Mouse (Mus musculus) bone marrow macrophage, adult 2 months (primary cell): ENCODE results near the gene Ift43.

Experiments
- CTCF ChIP-seq: IDR thresholded peaks from 2 replicates; pipeline ENCODE4 v1.5.1; 2012; ENCODE audit warnings: low read depth, mild to moderate bottlenecking, low read length, moderate library complexity
- POLR2A ChIP-seq: IDR thresholded peaks from 2 replicates; pipeline ENCODE4 v1.6.1; 2012; ENCODE audit warnings: mild to moderate bottlenecking, low read depth, low read length, borderline replicate concordance

DNA sequence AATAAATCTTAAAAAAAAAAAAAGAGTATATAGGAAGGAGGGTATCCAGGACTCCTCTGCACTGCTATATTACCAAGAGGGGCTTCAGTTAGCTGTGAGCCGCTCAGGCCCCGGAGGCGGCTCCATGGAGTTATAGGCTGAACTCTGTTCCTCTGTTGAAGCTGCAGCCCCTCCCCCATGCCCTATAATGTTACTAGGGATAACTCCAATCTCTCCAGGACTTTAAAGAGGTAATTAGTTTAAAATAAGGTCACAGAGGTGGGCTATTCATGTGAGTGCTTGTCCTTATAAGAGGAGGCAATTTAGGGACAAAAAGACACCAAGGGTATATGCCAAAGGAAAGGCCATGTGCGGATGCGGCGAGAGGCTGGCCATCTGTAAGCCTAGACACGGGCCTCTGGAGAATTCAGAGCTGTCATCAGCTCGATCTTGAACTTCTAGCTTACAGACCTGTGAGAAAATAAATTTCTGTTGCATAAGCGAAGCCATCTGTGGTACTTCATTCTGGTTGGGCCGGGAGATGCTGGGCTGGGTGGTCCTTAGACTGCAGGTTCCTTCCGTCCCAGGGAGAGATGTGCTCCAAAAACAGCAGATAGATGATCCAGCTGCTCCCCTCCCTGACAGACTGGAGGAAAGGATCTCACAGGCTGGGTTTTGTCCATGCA lies 94.5 kb downstream of the Ift43 start:
- TF ChIP-seq CTCF: no peak
- TF ChIP-seq POLR2A: no peak
